Mouse (Mus musculus) G1E (cell line): ENCODE measurements around the gene Rsu1.

Experiments
- CTCF ChIP-seq: IDR thresholded peaks from 2 replicates; pipeline ENCODE4 v1.5.1; 2012; ENCODE audit warnings: low read depth, low read length, inconsistent platforms, mixed read lengths
- GATA1 ChIP-seq: IDR thresholded peaks from 2 replicates; pipeline ENCODE4 v1.6.1; 2012; ENCODE audit warnings: borderline replicate concordance, low read length, inconsistent platforms, mixed read lengths
- GATA2 ChIP-seq: IDR thresholded peaks from 2 replicates; pipeline ENCODE4 v1.6.1; 2012; ENCODE audit warnings: low read depth, low read length, inconsistent platforms, borderline replicate concordance
- POLR2AphosphoS5 ChIP-seq: IDR thresholded peaks from 2 replicates; pipeline ENCODE4 v1.6.1; 2012; ENCODE audit warnings: low read depth, low read length, inconsistent platforms; ENCODE audit not compliant: insufficient replicate concordance
- TAL1 ChIP-seq: conservative IDR thresholded peaks from 2 replicates; pipeline ENCODE4 v1.6.1; 2012; ENCODE audit warnings: low read depth, low read length, inconsistent platforms, mixed read lengths

DNA sequence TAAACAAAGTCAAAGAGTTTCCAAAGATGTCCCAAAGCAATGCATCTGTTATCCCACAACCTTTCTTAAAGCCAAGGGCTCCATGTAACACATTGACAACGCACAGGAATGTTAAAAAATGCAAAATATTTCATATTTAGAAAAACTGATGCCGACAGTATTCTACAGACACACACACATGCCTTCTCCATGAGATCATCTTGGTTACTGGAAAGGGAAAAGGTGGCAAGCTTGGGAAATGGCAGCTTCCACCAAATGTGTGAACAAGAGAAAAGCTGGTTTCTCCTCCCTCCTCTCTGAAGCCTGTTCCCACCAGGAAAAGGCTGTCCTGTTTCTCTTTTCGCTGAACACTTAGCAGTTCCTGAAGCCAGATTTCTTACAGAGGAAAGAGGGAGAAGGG lies 232.4 kb downstream of the Rsu1 start:
- TF ChIP-seq CTCF, result no peak
- no peak for TF ChIP-seq GATA2
- TF ChIP-seq GATA1, result no peak
- no peak for TF ChIP-seq POLR2AphosphoS5
- TF ChIP-seq TAL1, result no peak
